ENCODE assay signal across 19 mouse cellular contexts in genomic region chr2:127627354-127627753, GRCm38 (mm10). TPM values are rescaled to one million over a fixed set of nuclear protein-coding genes. Genes with fewer than 3 reads are reported as not detected.
DNase-seq lines count a peak whose midpoint lies in the region; ATAC-seq lines count a peak whose summit lies in the region.
"Had no signal": no experiment of that assay in that cellular context is flagged by ENCODE, and none has a peak within 500 bp of the region (broad histone marks: within the 10 kb centered on the region; RNA-seq: fewer than 3 reads in every experiment).

No protein-coding gene starts in this region.

- H3K4me1 ChIP-seq in forebrain, embryonic 10.5 days, result peaks cover 8% of the 10 kb centered on the region
- no peaks in the 10 kb centered on the region for H3K4me1 ChIP-seq in forebrain, embryonic 14.5 days (ENCODE audit: control insufficient read depth, insufficient read depth, low read length)
- H3K4me1 ChIP-seq: forebrain, embryonic 13.5 days; limb, embryonic 13.5 days; liver, embryonic 15.5 days; megakaryocyte, embryonic 14.5 days had no signal

- no peak for DNase-seq in forebrain, embryonic 10.5 days (ENCODE audit: extremely low spot score, low spot score)
- DNase-seq in forebrain, embryonic 14.5 days (ENCODE audit: low spot score), result no peak
- DNase-seq in layer of hippocampus, adult 11-12 months (ENCODE audit: low spot score), result peak; percentile 76
- no peak for DNase-seq in layer of hippocampus, postnatal 10 days (ENCODE audit: low spot score in 2 of 2)
- peak; percentile 39 for DNase-seq in right cerebral cortex, adult 18-20 months
- DNase-seq in right cerebral cortex, adult 2 months (ENCODE audit: low spot score in 2 of 2), result no peak
- DNase-seq in mesoderm, embryonic 11.5 days (ENCODE audit: low read depth, low spot score), result peak; percentile 17
- DNase-seq in thymus, postnatal 36 days, result no peak
- DNase-seq: adrenal gland, postnatal 25 days; gastrocnemius, postnatal 25 days; kidney, adult 11 months; right cerebral cortex, postnatal 25 days; thymus, postnatal 4 days had no signal

- H3K9me3 ChIP-seq in forebrain, embryonic 10.5 days, result no peaks in the 10 kb centered on the region
- no peaks in the 10 kb centered on the region for H3K9me3 ChIP-seq in forebrain, embryonic 14.5 days (replicated peaks; ENCODE audit: control insufficient read depth, low read length)
- H3K9me3 ChIP-seq: forebrain, embryonic 13.5 days; limb, embryonic 13.5 days; liver, embryonic 15.5 days had no signal

- ATAC-seq in forebrain, embryonic 14.5 days, result no peak
- ATAC-seq: forebrain, embryonic 13.5 days; lung, postnatal 0 days; Patski had no signal

- H3K4me2 ChIP-seq in forebrain, embryonic 14.5 days (ENCODE audit: low read length), result no peak overlapping the region
- H3K4me2 ChIP-seq: forebrain, embryonic 13.5 days; limb, embryonic 13.5 days; liver, embryonic 15.5 days had no signal

- 56% methylated on average over 6 of the region's 6 CpGs for WGBS in forebrain, embryonic 10.5 days
- 48% methylated on average over 6 of the region's 6 CpGs for WGBS in forebrain, embryonic 14.5 days

- no peak overlapping the region for H3K9ac ChIP-seq in forebrain, embryonic 14.5 days (ENCODE audit: low read length)
- H3K9ac ChIP-seq: forebrain, embryonic 13.5 days; limb, embryonic 13.5 days; liver, embryonic 15.5 days had no signal

- no peaks in the 10 kb centered on the region for H3K27me3 ChIP-seq in forebrain, embryonic 10.5 days (ENCODE audit: poor library complexity, severe bottlenecking)
- H3K27me3 ChIP-seq in forebrain, embryonic 14.5 days (replicated peaks; ENCODE audit: control insufficient read depth, insufficient read depth, low read length), result no peaks in the 10 kb centered on the region
- H3K27me3 ChIP-seq: forebrain, embryonic 13.5 days; limb, embryonic 13.5 days; Patski had no signal

- H3K4me3 ChIP-seq in forebrain, embryonic 10.5 days, result no peak overlapping the region
- no peak overlapping the region for H3K4me3 ChIP-seq in forebrain, embryonic 14.5 days (ENCODE audit: low read depth, low read length)
- H3K4me3 ChIP-seq: forebrain, embryonic 13.5 days; limb, embryonic 13.5 days; liver, embryonic 15.5 days; megakaryocyte, embryonic 14.5 days had no signal

- H3K36me3 ChIP-seq in forebrain, embryonic 10.5 days (replicated peaks), result no peaks in the 10 kb centered on the region
- no peaks in the 10 kb centered on the region for H3K36me3 ChIP-seq in forebrain, embryonic 14.5 days (ENCODE audit: control insufficient read depth, insufficient read depth, low read length)
- H3K36me3 ChIP-seq: limb, embryonic 13.5 days; liver, embryonic 15.5 days had no signal

- H3K27ac ChIP-seq in forebrain, embryonic 10.5 days, result peak overlapping the region; percentile 44; the same call in 1 of the 2 replicates
- H3K27ac ChIP-seq in forebrain, embryonic 14.5 days (ENCODE audit: low read depth, low read length), result no peak overlapping the region
- H3K27ac ChIP-seq: forebrain, embryonic 13.5 days; limb, embryonic 13.5 days; liver, embryonic 15.5 days had no signal

RNA-seq across cellular contexts. Expression of gene Mal, which starts 29.1 kb away (rescaled TPM):
- 0.21 and 0.29 TPM in 2 replicates for polyA plus RNA-seq in forebrain, embryonic 10.5 days (2016; fragmentation: Nextera tagmentation; extraction: Ambion mirVana)
- 0.80 and 1.1 TPM in 2 replicates for polyA plus RNA-seq in forebrain, embryonic 14.5 days (2014; fragmentation: Nextera tagmentation; extraction: Ambion mirVana)
- total RNA-seq in layer of hippocampus, postnatal 10 days (2021), result 1 to 10 TPM; 3.0 to 3.1 TPM

RNA-seq across cellular contexts. Expression of gene Mrps5, which starts 40.3 kb away (rescaled TPM):
- 180 and 188 TPM in 2 replicates for polyA plus RNA-seq in forebrain, embryonic 10.5 days (2016; fragmentation: Nextera tagmentation; extraction: Ambion mirVana)
- 156 and 172 TPM in 2 replicates for polyA plus RNA-seq in forebrain, embryonic 14.5 days (2014; fragmentation: Nextera tagmentation; extraction: Ambion mirVana)
- total RNA-seq in layer of hippocampus, postnatal 10 days (2021), result 10 to 100 TPM; 69.9 to 91.1 TPM

RNA-seq across cellular contexts. Expression of gene Zfp661, which starts 40.5 kb away (rescaled TPM):
- 7.4 and 9.8 TPM in 2 replicates for polyA plus RNA-seq in forebrain, embryonic 10.5 days (2016; fragmentation: Nextera tagmentation; extraction: Ambion mirVana)
- polyA plus RNA-seq in forebrain, embryonic 14.5 days (2014; fragmentation: Nextera tagmentation; extraction: Ambion mirVana), result 9.1 and 9.4 TPM in 2 replicates
- 1 to 10 TPM; 8.4 to 9.7 TPM for total RNA-seq in layer of hippocampus, postnatal 10 days (2021)

Comparison
In these comparisons a context has a peak if more than half of its experiments do, and no peak if none do; other contexts are left out.
1. DNase-seq: peak in layer of hippocampus, adult 11-12 months (single experiment), right cerebral cortex, adult 18-20 months (single experiment) and mesoderm, embryonic 11.5 days (single experiment); none in forebrain, embryonic 10.5 days (single experiment), forebrain, embryonic 14.5 days (single experiment), layer of hippocampus, postnatal 10 days (0 of 2), right cerebral cortex, adult 2 months (0 of 2) and thymus, postnatal 36 days (0 of 2).